Mouse (Mus musculus) urinary bladder, postnatal 4 days (tissue): ENCODE measurements at regions not wholly inside any gene's neighbourhood (a gene's known extent, or its start where the extent isn't known, plus 50 kb on each side); places are given as distances from the start of the nearest gene placed in this dataset.

Experiments
- DNase-seq, 2 experiments: peaks; one replicate each; pipeline ENCODE4 v3.0.0; 2021 to 2022; ENCODE audit warnings: low spot score in 2 of 2

DNA sequence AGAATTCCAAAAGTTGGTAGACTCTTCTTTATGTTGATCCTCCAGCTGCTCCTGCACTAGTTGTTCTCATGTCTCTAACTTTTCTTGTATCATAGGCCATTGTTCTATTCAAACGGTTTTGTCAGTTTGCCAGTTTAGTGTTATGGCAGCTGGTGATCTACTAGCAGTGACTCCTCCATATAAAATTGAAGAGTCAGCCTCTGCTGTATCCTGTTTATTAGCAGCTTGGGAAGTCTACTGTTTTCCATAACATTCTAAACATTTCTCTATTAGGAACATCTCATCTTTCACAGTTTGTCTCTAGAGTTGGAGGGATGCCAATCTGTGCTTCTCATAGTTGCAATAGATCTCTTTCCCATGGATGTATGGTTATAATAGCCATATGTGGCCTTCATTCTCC, 58.6 kb downstream of the Drd1 start:
- no peak for DNase-seq

GRCm38 (mm10) chr13:53992863-53993451, 62.5 kb downstream of the Drd1 start:
- DNase-seq = no peak

- no peak for DNase-seq
Measured at GRCm38 (mm10) chr13:53979226-53979625, 76.3 kb downstream of the Drd1 start.

DNA sequence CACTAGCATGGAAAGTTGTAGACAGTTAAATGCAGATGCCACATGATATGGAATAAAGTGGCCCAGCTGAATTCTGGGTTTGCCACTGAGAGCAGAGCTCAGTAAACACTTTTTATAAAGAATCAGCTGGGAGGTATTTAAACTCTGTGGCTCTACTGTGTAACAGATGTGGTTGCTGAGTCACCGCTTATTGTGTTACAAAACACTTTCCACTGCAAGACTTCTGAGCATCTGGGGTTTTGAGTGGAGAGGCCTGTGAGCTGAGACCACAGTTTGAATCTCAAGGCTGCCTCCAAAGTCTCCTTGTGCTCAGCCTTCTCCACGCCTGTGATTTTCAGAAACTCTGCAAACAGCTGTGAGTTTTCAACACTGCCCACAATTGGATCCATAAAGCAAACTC, 86.1 kb downstream of the Drd1 start:
- DNase-seq = no peak

DNA sequence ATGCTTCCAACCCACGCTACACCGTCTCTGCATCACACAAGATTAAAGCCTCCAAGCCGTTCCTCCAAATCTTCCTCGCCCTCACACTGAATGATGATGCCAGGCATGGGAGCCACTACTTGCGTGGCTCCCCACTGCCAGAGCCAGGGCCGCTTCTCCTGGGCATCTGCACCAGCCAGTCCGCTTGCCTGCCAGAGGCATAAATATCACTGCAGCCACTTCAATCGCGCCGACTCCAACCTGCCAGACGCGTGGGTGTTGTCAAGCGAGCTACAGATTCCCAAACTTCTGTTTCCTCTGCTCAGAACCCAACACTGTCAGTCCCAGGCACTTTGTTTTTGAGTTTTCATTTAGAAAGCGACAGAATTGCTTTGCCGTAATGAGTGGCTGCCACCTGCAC, 99.3 kb downstream of the Drd1 start:
- DNase-seq = no peak

DNA sequence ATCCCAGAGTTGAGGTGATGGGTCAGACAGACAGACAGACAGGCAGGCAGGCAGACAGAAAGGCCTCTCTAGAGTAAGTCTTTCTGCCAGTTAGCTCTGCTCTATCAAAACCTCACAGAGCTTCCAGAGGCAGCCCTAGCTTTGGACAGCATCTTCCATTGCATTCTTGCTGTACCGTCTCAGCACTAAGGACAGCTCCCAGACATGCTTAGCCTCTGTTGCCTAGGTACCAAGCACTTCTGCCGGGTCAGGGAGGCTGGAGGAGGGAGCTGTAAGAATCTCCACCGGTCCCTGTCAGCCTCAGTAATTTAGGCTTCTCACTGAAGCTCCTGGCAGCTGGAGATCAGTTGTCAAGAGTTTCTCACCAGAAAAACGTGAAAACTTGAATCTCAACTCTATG, 107.4 kb downstream of the Drd1 start:
- no peak for DNase-seq

DNA sequence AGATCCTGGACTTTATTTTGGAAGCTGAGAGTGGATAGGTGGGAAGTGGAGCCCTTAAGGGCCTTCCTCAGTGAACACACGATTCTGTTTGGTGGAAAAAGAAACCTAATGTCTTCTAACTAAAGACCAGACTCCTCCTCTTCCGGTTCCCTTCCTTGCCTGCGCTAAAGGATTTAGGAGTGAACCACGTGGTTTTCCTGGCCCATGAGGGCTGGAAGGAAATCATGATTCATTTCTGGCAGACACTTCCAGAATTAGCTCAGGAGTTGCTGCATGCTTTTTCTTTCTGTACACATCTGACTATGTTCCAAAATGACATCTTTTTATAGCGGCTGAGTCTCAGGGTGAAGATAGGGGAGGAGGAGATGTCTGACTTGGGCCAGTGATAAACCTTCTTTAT, 109.8 kb downstream of the Drd1 start:
- no peak for DNase-seq

DNA sequence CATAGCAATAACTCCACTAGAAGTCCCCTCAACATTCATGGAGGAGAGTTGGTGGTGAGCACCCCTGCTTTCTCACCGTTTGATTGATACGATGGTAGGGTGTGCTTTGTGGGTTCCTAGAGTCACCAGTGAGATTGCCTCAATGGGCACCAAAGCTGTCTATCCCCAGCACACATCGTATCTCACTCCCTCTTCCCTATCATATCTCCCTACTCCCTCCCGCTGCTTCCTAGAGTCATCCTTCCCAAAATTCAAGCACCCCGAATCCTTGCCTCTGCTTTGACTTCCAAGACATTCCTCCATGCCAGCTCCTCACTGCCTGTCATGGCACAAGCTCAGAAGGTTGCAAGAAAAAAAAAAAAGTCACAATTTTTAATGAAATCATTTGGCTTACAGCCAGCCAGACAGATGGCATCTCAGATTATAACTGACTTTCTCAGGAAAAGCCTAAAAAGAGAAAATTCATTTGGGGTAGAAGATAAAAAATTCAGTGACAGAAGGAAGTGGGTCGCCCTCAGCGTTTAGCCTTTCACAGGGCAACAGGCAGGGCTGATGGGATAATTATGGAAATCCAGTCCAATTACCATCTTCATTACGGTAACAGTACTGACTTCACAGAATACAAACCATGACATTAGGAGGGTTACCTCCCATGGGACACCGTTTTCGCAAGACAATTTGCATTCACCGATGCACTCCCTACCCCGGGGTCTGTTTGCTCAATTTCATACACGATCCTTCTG, 114.3 kb downstream of the Drd1 start:
- DNase-seq = no peak

DNA sequence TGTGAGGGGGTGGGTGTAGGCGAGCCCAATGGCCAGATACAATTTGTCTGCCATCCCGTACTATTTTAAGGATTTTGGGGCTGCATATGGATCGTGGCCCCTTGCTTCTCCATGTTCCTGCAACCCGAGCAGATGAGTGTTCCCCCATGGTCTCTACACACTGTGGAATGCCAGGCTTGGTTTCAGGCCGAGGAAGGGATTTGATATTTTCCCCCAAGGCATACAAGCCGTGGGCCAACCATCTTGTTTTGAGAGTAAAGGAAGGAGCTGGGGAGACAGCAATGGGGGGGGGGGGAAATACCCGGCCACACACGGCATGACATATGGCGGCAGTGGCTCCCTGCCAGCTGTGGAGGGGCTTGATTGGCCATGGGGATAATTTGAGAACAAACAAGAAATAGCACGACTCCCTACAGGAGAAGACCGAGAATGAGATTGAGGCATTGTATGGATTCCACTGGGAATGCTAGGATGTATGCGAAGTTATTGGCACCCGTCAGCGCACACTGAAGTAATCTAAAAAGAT, 120.3 kb downstream of the Drd1 start:
- DNase-seq = no peak

GRCm38 (mm10) chr13:53934457-53934856, 121.0 kb downstream of the Drd1 start:
- no peak for DNase-seq

DNA sequence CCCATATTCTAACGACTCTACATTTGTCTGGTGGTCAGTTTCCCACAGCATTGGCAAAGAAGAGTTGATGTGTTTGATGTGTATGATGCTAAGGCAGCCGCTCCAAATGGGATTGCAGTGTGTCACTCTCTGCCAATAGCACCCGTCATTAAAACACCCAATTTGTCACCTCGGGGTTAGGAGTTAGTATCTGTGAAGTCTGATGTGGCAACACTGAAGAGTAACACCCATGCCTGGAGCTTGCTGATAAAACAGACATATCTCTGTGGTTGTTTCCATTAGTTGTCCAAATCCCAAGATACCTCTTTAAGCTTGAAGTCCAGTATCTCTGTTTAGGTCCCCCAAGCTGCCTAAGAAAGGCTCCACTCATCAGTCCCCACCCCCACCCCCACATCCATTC, 129.4 kb downstream of the Drd1 start:
- no peak for DNase-seq

DNA sequence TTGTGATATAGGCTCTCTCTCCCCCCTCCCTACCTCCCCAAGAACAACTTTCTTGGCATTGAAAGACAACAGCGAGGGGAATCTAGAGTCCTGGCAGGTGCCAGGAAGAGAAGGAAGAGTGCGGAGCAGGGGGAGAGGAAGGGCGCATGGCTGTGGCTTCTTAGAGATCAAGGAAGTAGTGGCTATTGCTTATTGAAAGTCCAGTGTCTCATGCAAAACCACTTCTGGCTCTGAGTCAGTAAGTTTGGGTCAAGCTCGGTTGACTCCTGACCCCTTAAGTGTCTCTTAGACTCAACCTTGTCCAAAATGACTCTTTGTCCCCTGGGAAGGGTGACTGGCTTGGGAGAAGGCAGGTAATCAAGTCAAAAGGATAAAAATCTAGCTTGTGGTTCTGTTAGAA, 131.1 kb downstream of the Drd1 start:
- no peak for DNase-seq

- DNase-seq = no peak
Measured at GRCm38 (mm10) chr13:53923721-53924374, 131.7 kb downstream of the Drd1 start.

DNA sequence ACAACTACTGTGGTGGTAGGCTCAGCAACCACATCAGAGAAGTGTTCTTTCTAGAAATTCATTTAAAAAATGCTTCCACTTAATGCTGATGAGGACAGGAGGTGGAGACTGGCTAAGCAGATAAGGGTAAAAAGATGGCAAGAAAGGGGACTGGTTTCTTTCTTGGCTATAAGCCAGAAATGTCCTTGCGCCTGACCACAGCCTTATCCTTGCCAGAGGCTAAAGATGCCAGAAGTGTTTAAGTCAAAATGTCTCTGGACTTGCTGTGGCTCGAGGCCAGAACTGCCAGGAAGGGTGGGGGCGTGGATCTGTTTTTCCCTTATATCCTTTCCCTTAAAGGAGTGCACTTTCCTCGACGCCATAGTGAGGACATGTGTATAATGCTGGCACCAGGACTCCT, 133.7 kb downstream of the Drd1 start:
- DNase-seq = no peak

DNA sequence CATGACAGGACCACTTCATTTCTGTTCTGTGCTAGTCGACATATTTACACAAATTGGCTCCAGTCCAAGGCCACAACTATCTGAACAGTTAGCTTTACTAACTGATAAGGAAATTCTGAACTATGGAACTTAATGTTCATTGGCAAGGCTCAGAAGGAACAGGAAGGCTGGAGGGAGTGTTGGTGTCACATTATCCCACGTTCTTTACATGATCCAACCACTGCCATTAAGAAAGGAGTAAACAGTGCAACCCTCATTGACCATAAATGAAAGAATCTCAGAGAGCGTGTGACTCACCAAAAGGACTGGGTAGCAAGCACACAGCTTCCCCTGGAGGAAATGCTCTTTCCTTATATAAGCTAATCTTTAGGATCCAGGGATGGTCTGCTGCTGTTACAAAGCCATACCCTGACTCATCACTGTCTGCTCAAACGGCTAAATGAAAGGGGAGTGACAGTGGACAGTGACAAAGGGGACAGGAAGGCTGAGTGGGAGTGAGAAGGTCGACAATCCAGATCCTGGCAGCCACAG, 135.6 kb downstream of the Drd1 start:
- DNase-seq = no peak

DNA sequence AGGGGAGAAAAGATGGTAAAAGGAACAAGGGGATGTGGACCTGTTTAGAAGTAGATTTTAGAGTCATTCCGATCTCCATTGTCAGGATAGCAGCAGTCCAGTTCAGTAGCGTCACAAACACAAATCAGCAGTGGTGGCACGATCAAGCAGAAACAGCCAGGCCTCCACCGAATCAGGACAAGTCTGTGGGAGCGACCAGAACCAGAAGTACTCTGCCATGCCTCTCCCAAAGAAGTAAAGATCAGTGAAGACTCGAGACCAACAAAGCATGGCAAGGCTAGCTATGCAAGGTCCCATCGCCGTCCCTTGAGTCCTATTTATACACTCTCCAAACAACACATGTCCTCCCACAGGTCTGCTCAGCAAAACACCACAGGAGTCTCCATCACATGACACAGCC, 140.0 kb downstream of the Drd1 start:
- no peak for DNase-seq

DNA sequence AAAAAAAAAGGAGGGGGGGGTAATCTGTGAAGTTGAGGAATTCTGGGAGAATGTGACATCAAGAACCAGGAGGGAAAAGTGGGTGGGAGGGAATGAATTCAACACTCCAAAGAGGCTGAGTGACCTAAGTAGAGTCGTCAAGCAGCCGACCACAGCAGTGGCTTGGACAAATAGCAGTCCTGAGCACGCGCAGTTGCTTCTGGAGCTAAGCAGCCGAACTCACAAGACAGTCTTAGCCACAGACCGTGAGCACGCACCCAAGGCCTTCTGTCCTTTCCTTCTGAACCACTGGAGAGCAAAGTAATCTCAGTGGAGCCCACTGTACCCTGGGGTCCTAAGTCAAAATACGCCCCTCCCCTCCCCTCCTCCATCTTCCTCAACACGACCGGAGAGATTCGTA, 141.1 kb downstream of the Drd1 start:
- DNase-seq = no peak

GRCm38 (mm10) chr13:53913501-53913900, 142.0 kb downstream of the Drd1 start:
- no peak for DNase-seq

- DNase-seq = no peak
Measured at GRCm38 (mm10) chr13:53911846-53912245, 143.7 kb downstream of the Drd1 start.

GRCm38 (mm10) chr13:53911261-53911660, 144.2 kb downstream of the Drd1 start:
- no peak for DNase-seq

GRCm38 (mm10) chr13:53910251-53910650, 145.3 kb downstream of the Drd1 start:
- no peak for DNase-seq

GRCm38 (mm10) chr13:53904471-53904870, 151.0 kb downstream of the Drd1 start:
- no peak for DNase-seq

DNA sequence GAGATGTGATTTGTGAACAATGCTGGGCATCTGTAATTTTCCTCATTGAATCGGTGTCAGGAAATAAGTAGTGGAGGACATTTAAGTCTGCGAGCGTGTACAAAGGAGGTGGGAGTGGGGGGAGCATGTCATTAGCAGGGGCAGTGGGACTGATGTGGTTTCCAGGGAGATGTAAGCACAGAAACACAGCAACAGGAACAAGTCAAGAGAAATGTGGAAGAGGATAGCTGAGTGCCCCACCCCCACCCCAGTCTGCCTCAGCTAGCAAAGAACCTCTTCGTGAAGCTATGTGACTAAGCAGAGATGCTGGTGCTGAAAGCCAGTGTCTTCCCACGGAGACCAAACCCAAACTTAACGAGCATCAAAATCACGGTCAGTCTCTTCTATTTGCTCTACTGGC, 151.9 kb downstream of the Drd1 start:
- DNase-seq = no peak
